Mouse (Mus musculus) MEL (cell line): ENCODE results near the gene Zfp987.
"Not testable (repeated sequence)": the region's sequence is repeated elsewhere in the genome, so short reads cannot be mapped to it uniquely, and the experiment has no call there.

Source experiments
- CHD1 ChIP-seq: IDR thresholded peaks from 2 replicates; pipeline ENCODE4 v1.6.1; 2012; ENCODE audit warnings: low read depth, mild to moderate bottlenecking, inconsistent platforms, low read length, improper control_type of control experiment
- CHD2 ChIP-seq: IDR thresholded peaks from 2 replicates; pipeline ENCODE4 v1.6.1; 2011; ENCODE audit warnings: low read length, improper control_type of control experiment
- CTCF ChIP-seq, 3 experiments: IDR thresholded peaks in 2 of 3; conservative IDR thresholded peaks in 1 of 3; 2 replicates each; pipeline ENCODE4 v1.5.1; 2011 to 2012; ENCODE audit warnings: low read length in 3 of 3, low read depth in 2 of 3, mild to moderate bottlenecking in 2 of 3, improper control_type of control experiment in 1 of 3, inconsistent platforms in 1 of 3, mixed read lengths in 1 of 3, moderate library complexity in 1 of 3; ENCODE audit not compliant: control insufficient read depth in 1 of 3, insufficient read depth in 1 of 3, poor library complexity in 1 of 3, severe bottlenecking in 1 of 3
- EP300 ChIP-seq, 2 experiments: IDR thresholded peaks; 2 replicates each; pipeline ENCODE4 v1.6.1; 2011; ENCODE audit warnings: improper control_type of control experiment in 2 of 2, low read length in 2 of 2, low read depth in 1 of 2, mild to moderate bottlenecking in 1 of 2
- MAX ChIP-seq: IDR thresholded peaks from 2 replicates; pipeline ENCODE4 v1.6.1; 2011; ENCODE audit warnings: low read length, improper control_type of control experiment
- SIN3A ChIP-seq: IDR thresholded peaks from 2 replicates; pipeline ENCODE4 v1.6.1; 2012; ENCODE audit warnings: low read length, improper control_type of control experiment, inconsistent platforms

DNA sequence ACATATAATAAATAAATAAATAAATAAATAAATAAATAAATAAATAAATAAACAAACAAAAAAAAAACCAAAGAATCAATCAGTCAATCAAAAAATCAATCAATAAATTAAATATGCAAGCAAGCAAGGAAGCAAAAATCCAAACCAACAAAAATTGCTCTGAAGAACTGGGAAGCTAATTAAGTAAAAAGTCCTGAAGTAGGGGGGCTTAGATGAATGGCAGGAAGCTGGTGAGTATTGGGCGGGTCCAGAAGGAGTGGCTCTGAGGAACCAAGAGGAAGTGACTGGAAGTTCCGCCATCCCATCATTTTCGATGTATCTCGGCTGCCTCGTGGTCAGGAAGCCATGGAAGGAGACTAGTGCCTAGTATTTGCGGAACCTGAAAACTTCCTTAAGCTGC, 59.4 kb downstream of the Zfp987 start, which contains the start of gene Zfp600:
- not testable (repeated sequence) for TF ChIP-seq MAX; SIN3A; CTCF (IDR thresholded peaks at IDR 0.05 in 2 of 3, conservative IDR thresholded peaks at IDR 0.05 in 1 of 3; ENCODE audit: control insufficient read depth in 1 of 3, insufficient read depth in 1 of 3, low read depth in 2 of 3, low read length in 3 of 3, poor library complexity in 1 of 3, severe bottlenecking in 1 of 3); CHD1; CHD2; EP300 (IDR thresholded peaks at IDR 0.05; ENCODE audit: low read depth in 1 of 2, low read length in 2 of 2)
